Mouse (Mus musculus): ENCODE measurements at regions not wholly inside any gene's neighbourhood (a gene's known extent, or its start where the extent isn't known, plus 50 kb on each side); places are given as distances from the start of the nearest gene placed in this dataset.

DNA sequence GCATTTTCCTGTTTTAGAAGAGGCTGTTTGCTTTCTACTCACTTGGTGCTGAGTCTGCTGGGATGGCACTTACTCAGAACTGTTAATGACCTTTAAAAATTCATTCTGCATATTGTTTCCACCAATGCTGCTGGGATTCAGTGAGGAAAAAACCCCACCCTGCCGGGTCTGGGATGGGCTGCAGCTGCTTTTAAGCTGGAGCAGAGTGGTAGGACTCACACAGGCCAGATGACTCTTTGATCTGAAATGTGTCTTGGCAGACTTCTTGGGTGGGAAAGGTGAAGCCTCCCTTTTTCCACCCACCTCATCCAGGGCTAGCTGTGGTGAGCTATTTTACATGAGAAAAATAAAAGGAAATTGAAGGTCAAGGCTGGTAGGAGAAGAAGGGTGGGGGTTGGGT, 56.4 kb upstream of the Ddhd1 start:
- no peak for DNase-seq (ENCODE audit: low spot score in 2 of 2)

GRCm38 (mm10) chr14:45714786-45715185, 56.8 kb upstream of the Ddhd1 start:
- no peak for DNase-seq (ENCODE audit: low spot score in 2 of 2)

- no peak for DNase-seq (ENCODE audit: low spot score in 2 of 2)
Observed at GRCm38 (mm10) chr14:45716100-45716499, 58.2 kb upstream of the Ddhd1 start.

- no peak for DNase-seq (ENCODE audit: low spot score in 2 of 2)
Observed at GRCm38 (mm10) chr14:45722887-45723286, 64.9 kb upstream of the Ddhd1 start.

- DNase-seq (ENCODE audit: low spot score in 2 of 2), result no peak
Observed at GRCm38 (mm10) chr14:45724341-45724740, 66.4 kb upstream of the Ddhd1 start.

- DNase-seq (ENCODE audit: low spot score in 2 of 2), result no peak
Observed at GRCm38 (mm10) chr14:45734530-45735410, 76.8 kb upstream of the Ddhd1 start.

DNA sequence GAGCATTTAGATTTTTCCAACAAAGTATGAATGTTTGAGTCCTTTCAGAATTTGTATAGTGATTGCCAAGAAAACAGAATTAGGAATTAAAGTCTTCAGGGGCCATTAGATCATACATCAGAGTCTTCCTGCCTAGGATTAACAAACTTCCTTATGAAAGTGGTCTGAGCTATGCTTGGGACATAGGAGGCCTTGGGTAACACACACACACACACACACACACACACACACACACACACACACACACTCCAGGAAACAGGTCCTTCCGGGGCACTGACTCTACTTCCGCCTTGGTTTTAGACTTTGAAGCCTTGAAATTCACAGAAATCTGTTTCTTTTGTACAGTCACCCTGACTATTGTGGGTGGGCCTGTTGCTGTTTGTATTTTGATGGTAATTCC, 80.0 kb upstream of the Ddhd1 start:
- DNase-seq (ENCODE audit: low spot score in 2 of 2), result no peak

DNA sequence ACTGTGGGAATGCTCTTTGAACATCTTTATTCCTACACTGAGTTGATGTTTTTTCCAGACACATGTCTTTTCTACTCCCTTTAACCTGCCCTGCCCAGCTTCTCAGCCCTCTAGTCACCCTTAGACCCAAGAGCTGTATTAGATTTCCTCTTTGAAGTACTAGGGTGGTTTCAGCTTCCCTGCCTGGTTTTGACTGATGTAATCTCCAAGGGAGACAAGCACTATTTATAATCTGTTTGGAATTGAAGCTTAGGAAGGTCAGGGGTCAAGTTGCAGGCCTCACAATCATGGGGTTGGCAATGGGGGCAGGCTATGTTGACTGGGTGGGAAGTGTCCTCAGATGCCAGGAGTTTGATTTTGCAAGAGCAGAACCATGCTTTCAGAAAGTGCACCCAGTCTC, 81.7 kb upstream of the Ddhd1 start:
- no peak for DNase-seq (ENCODE audit: low spot score in 2 of 2)

DNA sequence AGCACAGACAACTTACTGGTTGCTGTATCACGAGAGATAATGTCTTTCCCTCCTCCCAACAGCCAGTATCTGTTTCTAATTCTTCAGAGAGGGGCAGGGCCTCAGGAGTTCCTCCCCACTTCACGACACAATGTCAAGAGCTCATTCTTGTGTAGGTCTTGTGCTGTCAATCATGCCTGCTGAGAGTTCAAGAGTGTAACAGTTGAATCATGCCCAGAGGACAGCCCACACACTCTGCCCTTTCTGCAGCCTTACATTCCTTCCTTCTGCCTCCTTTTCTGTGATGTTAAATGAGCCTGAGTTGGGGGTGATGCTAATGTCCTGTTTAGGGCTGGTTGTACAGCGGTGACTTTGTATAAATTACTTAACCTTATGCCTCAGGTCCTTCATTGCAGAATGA, 82.7 kb upstream of the Ddhd1 start:
- DNase-seq (ENCODE audit: low spot score in 2 of 2), result no peak

- DNase-seq (ENCODE audit: low spot score in 2 of 2), result no peak
Observed at GRCm38 (mm10) chr14:45746176-45746575, 88.2 kb upstream of the Ddhd1 start.

DNA sequence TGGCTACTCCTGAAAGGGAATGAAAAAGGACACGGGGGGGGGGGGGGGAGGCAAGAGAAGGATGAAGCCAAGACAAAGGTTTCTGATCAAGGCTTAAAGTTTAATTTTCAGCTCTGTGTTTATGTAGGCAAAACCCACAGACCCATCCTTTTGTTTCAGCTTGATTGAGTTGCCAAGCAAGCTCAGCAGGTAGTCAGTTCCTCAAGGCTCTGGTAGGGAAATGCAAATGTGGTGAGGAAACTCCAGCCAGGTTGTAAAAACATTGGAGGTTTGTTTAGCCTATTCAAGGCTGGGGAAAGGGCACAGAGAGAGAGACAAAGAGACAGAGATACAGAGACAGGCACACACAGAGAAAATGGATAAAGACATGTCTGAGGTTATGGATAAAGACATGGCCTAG, 99.4 kb upstream of the Ddhd1 start:
- no peak for DNase-seq (ENCODE audit: low spot score in 2 of 2)

- DNase-seq (ENCODE audit: low spot score in 2 of 2), result no peak
Observed at GRCm38 (mm10) chr14:45760890-45761680, 103.1 kb upstream of the Ddhd1 start.

GRCm38 (mm10) chr14:45764231-45764630, 106.3 kb upstream of the Ddhd1 start:
- no peak for DNase-seq (ENCODE audit: low spot score in 2 of 2)

DNA sequence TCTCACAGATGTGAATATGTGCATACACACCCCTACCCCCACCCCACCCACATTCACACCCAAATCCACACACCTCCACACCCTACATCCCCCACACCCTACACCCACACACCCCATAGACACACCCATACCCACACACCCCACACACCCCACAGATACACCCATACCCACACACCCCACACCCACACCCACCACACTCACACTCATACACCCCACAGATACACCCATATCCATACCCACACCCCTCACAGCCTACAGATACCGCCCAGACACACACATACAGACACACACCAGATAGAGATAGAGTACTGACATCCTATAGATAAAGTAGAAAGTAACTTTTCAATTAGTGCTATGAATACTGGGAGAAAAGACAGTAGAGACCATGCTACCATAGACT, 108.6 kb upstream of the Ddhd1 start:
- no peak for DNase-seq (ENCODE audit: low spot score in 2 of 2)

GRCm38 (mm10) chr14:45772665-45773277, 114.8 kb upstream of the Ddhd1 start:
- DNase-seq (ENCODE audit: low spot score in 2 of 2), result peak; percentile 10 to 16

- DNase-seq (ENCODE audit: low spot score in 2 of 2), result peak in 1 of 2 experiments; percentile 2
Observed at GRCm38 (mm10) chr14:45773326-45773725, 115.4 kb upstream of the Ddhd1 start.

DNA sequence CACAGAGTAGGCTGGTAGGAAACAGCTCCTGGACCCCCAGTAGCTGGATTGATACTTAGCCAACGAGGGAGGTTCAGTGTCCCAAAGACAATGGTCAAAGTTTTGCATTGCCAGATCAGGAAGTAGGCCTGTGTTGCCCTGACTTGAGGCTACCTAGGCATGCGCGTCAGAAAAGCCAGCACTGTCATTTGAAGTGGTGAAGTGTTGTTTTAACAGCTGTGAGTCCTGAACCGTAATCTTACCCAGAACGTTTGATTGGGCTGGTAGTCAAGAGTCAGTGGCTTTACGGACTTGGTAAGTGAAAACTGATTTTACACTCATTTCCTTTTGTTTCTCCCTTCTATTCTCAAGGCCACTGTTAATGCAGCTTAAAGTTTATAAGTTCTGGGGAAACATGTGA, 123.9 kb upstream of the Ddhd1 start:
- DNase-seq (ENCODE audit: low spot score in 2 of 2), result no peak

DNA sequence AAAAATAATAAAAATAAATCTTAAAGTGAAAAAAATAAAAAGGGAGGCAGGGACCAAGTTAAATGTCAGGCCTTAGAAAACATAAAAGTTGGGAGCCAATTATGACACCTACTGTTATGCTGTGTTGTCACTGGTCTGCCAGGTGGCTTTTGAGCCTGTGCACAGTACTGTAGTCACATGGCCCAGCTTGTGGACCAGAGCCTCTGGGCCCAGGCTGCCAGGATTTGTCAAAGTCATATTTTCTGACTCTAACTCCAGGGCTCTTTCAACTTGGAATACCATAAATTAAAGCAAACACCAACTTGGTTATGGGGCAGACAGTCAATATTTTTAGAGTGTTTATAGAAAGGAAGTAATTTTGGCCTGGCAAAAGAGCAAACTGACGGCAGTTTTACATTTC, 137.0 kb upstream of the Ddhd1 start:
- DNase-seq (ENCODE audit: low spot score in 2 of 2), result no peak

DNA sequence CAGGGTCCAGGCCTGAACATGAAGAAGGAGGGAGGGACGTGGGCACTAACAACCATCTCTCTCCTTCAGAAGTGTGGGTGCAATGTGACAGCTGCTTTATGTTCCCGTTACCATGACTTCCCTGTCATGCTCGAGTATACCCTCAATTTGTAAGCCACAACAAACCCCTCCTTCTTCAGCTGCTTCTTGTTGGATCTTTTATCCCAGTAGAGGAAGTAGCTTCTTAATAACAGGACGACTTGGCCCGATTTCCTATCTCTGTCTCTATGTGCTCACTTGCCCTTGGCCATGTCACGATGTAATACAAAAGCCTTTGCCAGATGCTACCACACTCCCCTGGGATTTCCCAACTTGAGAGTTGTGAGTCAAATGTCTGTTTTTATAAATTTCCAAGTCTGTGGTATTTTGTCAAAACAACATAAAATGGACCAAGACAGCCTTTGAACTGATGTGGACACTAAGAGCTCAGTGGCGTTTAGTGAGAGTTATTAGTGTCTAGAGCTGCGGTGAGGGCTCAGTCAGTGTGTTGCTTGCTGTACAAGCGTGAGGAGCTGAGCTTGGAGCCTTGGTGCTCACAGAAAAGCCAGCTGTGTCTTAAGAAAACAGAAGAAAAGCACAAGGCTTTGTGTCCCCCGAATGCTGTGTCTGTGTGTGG, 138.8 kb upstream of the Ddhd1 start:
- no peak for DNase-seq (ENCODE audit: low spot score in 2 of 2)

DNA sequence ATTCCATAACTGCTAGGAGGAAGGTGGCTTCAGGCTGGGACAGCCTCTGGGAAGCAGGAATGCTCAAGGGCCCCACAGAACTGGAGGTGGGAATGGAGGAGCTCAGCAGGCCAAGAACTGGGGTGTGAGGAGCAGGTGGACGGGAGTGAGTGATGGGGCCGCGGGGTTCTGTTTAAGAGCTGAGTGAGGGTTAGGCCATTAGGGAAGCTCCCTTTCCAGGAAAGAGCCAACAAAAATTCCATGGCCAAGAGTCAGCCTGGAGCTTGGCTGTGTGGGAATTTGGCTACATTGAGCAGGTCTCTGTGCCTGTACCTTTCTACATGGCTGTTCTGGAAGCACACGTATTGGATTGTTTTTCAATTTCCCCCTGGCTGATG, 139.4 kb upstream of the Ddhd1 start:
- DNase-seq (ENCODE audit: low spot score in 2 of 2), result no peak

GRCm38 (mm10) chr14:45799286-45799685, 141.3 kb upstream of the Ddhd1 start:
- DNase-seq (ENCODE audit: low spot score in 2 of 2), result no peak

GRCm38 (mm10) chr14:45805950-45806349, 148.0 kb upstream of the Ddhd1 start:
- DNase-seq (ENCODE audit: low spot score in 2 of 2), result no peak
